ENCODE assay signal across 11 mouse cellular contexts in the genomic region with DNA sequence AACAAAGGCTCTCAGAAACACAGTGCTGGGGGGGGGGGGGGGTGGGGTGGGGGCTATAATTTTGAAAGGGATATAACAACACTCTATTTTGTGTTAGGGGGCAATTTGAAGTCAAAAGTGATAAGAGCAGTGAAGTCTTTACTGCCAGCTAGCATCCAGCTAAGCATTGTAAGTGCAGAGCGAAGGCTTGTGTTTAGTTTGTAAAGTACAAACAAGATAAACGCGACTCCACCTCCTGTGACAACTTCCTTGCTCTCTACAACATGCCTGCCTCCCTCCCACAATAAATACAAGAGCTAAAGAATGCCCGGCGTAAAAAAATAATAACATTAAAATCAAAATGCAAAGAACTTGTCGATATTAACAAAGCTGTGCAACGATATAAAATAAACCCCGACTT. TPM values are rescaled to one million over a fixed set of nuclear protein-coding genes. Genes with fewer than 3 reads are reported as not detected.
DNase-seq lines count a peak whose midpoint lies in the region; ATAC-seq and TF ChIP-seq lines count a peak whose summit lies in the region.
"Had no signal": no experiment of that assay in that cellular context is flagged by ENCODE, and none has a peak within 500 bp of the region (broad histone marks: within the 10 kb centered on the region; RNA-seq: fewer than 3 reads in every experiment).

No protein-coding gene starts in this region.

- no peak overlapping the region for H3K4me2 ChIP-seq in forebrain, embryonic 15.5 days (replicated peaks)
- H3K4me2 ChIP-seq in forebrain, embryonic 12.5 days: no peak overlapping the region
- peak overlapping the region; percentile 42 for H3K4me2 ChIP-seq in kidney, postnatal 0 days (ENCODE audit: low read length)
- H3K4me2 ChIP-seq in liver, embryonic 11.5 days: no peak overlapping the region

- no peak for TF ChIP-seq POLR2A in bone marrow macrophage, adult 2 months (IDR thresholded peaks at IDR 0.05; ENCODE audit: borderline replicate concordance, low read depth, low read length)

- H3K9me3 ChIP-seq in forebrain, embryonic 15.5 days: no peaks in the 10 kb centered on the region
- no peaks in the 10 kb centered on the region for H3K9me3 ChIP-seq in forebrain, embryonic 12.5 days
- H3K9me3 ChIP-seq in kidney, postnatal 0 days (replicated peaks; ENCODE audit: low read length): no peaks in the 10 kb centered on the region
- H3K9me3 ChIP-seq in liver, embryonic 11.5 days (ENCODE audit: control insufficient read depth, low read length): no peaks in the 10 kb centered on the region
- H3K9me3 ChIP-seq: midbrain, embryonic 10.5 days had no signal

- TF ChIP-seq CTCF in kidney, postnatal 0 days (IDR thresholded peaks at IDR 0.05; ENCODE audit: low read depth): no peak
- TF ChIP-seq CTCF in bone marrow macrophage, adult 2 months (IDR thresholded peaks at IDR 0.05; ENCODE audit: low read depth, low read length): no peak

- peak overlapping the region; percentile 16; the same call in 1 of the 2 replicates for H3K27ac ChIP-seq in forebrain, embryonic 15.5 days (replicated peaks)
- no peak overlapping the region for H3K27ac ChIP-seq in forebrain, embryonic 12.5 days
- peak overlapping the region; percentile 95 for H3K27ac ChIP-seq in kidney, postnatal 0 days
- H3K27ac ChIP-seq in bone marrow macrophage, adult 2 months (ENCODE audit: insufficient read depth, low read depth, low read length): peak overlapping the region; percentile 35
- peak overlapping the region; percentile 46; the same call in 1 of the 2 replicates for H3K27ac ChIP-seq in liver, embryonic 11.5 days (ENCODE audit: low read depth, low read length)
- H3K27ac ChIP-seq: midbrain, embryonic 10.5 days had no signal

- H3K4me3 ChIP-seq in forebrain, embryonic 15.5 days: no peak overlapping the region
- no peak overlapping the region for H3K4me3 ChIP-seq in forebrain, embryonic 12.5 days (replicated peaks)
- no peak overlapping the region for H3K4me3 ChIP-seq in kidney, postnatal 0 days (replicated peaks; ENCODE audit: low read depth, low read length)
- no peak overlapping the region for H3K4me3 ChIP-seq in bone marrow macrophage, adult 2 months (ENCODE audit: insufficient read depth, low read length)
- H3K4me3 ChIP-seq in liver, embryonic 11.5 days (ENCODE audit: low read depth, low read length): no peak overlapping the region
- H3K4me3 ChIP-seq: midbrain, embryonic 10.5 days had no signal

- H3K36me3 ChIP-seq in forebrain, embryonic 15.5 days: no peaks in the 10 kb centered on the region
- no peaks in the 10 kb centered on the region for H3K36me3 ChIP-seq in forebrain, embryonic 12.5 days (replicated peaks)
- no peaks in the 10 kb centered on the region for H3K36me3 ChIP-seq in kidney, postnatal 0 days (ENCODE audit: insufficient read depth, low read length)
- H3K36me3 ChIP-seq in liver, embryonic 11.5 days (ENCODE audit: control insufficient read depth, insufficient read depth, low read length): no peaks in the 10 kb centered on the region

- peaks cover 14% of the 10 kb centered on the region for H3K4me1 ChIP-seq in forebrain, embryonic 15.5 days
- peaks cover 27% of the 10 kb centered on the region for H3K4me1 ChIP-seq in forebrain, embryonic 12.5 days
- H3K4me1 ChIP-seq in kidney, postnatal 0 days (replicated peaks; ENCODE audit: insufficient read depth, low read length): peaks cover 29% of the 10 kb centered on the region
- peaks cover 19% of the 10 kb centered on the region for H3K4me1 ChIP-seq in bone marrow macrophage, adult 2 months (ENCODE audit: control insufficient read depth, insufficient read depth, low read length)
- peaks cover 13% of the 10 kb centered on the region for H3K4me1 ChIP-seq in liver, embryonic 11.5 days (replicated peaks; ENCODE audit: control insufficient read depth, insufficient read depth, low read length)

- peak; percentile 63 for DNase-seq in kidney, postnatal 0 days (ENCODE audit: low spot score)
- DNase-seq in kidney, postnatal 36 days: no peak
- no peak for DNase-seq in liver, embryonic 11.5 days (ENCODE audit: low spot score)
- no peak for DNase-seq in layer of hippocampus, postnatal 14 days (ENCODE audit: low spot score in 2 of 2)
- DNase-seq: cerebellum, adult 9-10 months; thymus, adult 18-20 months had no signal

- ATAC-seq in forebrain, embryonic 15.5 days (replicated peaks): no peak
- no peak for ATAC-seq in forebrain, embryonic 12.5 days (ENCODE audit: low FRiP score)
- ATAC-seq in kidney, postnatal 0 days (replicated peaks; ENCODE audit: low FRiP score, low read depth): no peak
- no peak for ATAC-seq in liver, embryonic 11.5 days (replicated peaks; ENCODE audit: low FRiP score)
- ATAC-seq in erythroblast, adult 5-6 weeks (replicated peaks; ENCODE audit: low FRiP score, poor library complexity, severe bottlenecking): no peak

- WGBS in forebrain, embryonic 15.5 days: 90% methylated on average over 8 of the region's 8 CpGs
- WGBS in forebrain, embryonic 12.5 days: 84% methylated on average over 8 of the region's 8 CpGs
- WGBS in kidney, postnatal 0 days: 57% methylated on average over 8 of the region's 8 CpGs
- WGBS in liver, embryonic 11.5 days: 62% methylated on average over 8 of the region's 8 CpGs

- H3K27me3 ChIP-seq in forebrain, embryonic 15.5 days: no peaks in the 10 kb centered on the region
- no peaks in the 10 kb centered on the region for H3K27me3 ChIP-seq in forebrain, embryonic 12.5 days
- no peaks in the 10 kb centered on the region for H3K27me3 ChIP-seq in kidney, postnatal 0 days (ENCODE audit: insufficient read depth, low read length)
- H3K27me3 ChIP-seq in liver, embryonic 11.5 days (replicated peaks; ENCODE audit: control insufficient read depth, insufficient read depth, low read length): no peaks in the 10 kb centered on the region

- no peak overlapping the region for H3K9ac ChIP-seq in forebrain, embryonic 15.5 days (replicated peaks)
- H3K9ac ChIP-seq in forebrain, embryonic 12.5 days: no peak overlapping the region
- H3K9ac ChIP-seq in kidney, postnatal 0 days (ENCODE audit: low read depth, low read length): no peak overlapping the region
- H3K9ac ChIP-seq in liver, embryonic 11.5 days (ENCODE audit: low read depth, low read length): no peak overlapping the region

RNA-seq across cellular contexts. Expression of a gene that starts 40.5 kb away (rescaled TPM):
- polyA plus RNA-seq in forebrain, embryonic 15.5 days (2015; fragmentation: Nextera tagmentation; extraction: Ambion mirVana): 260 and 266 TPM in 2 replicates
- 166 and 171 TPM in 2 replicates for polyA plus RNA-seq in forebrain, embryonic 12.5 days (2016; fragmentation: Nextera tagmentation; extraction: Ambion mirVana)
- polyA plus RNA-seq in kidney, postnatal 0 days (2015; fragmentation: Nextera tagmentation; extraction: Ambion mirVana): 360 and 361 TPM in 2 replicates
- 386 and 390 TPM in 2 replicates for polyA plus RNA-seq in bone marrow macrophage, adult 2 months (2012; ENCODE audit: insufficient read depth, insufficient read length, missing spikeins)
- 37.8 and 44.5 TPM in 2 replicates for polyA plus RNA-seq in liver, embryonic 11.5 days (2014; fragmentation: Nextera tagmentation; extraction: Ambion mirVana)
- 29.3 and 50.9 TPM in 2 replicates for total RNA-seq in erythroblast, adult 5-6 weeks (2015; ENCODE audit: low replicate concordance)
- total RNA-seq in erythroblast, adult 5-6 weeks (2017; ENCODE audit: low replicate concordance): 30.9 and 33.4 TPM in 2 replicates
- 1,000 to 10,000 TPM; 1,197 to 1,205 TPM for total RNA-seq in layer of hippocampus, postnatal 14 days (2021)
